Mouse (Mus musculus) hindbrain, embryonic 10.5 days (tissue): ENCODE measurements around the gene Ttc4. TPM values are rescaled to one million over a fixed set of nuclear protein-coding genes. Genes with fewer than 3 reads are reported as not detected.

ENCODE experiments used
- DNase-seq: peaks from one replicate; pipeline ENCODE4 v3.0.0-alpha.2; 2017; ENCODE audit warnings: low spot score
- H3K27ac ChIP-seq: fragments of 300-500 bp; sonication (generic); 2 replicates; pipeline ENCODE4 v1.5.1; 2016; ENCODE audit warnings: mild to moderate bottlenecking, moderate library complexity
- H3K27me3 ChIP-seq: fragments of 300-500 bp; sonication (generic); 2 replicates; pipeline ENCODE4 v1.6.1; 2016; ENCODE audit warnings: mild to moderate bottlenecking; ENCODE audit not compliant: poor library complexity, insufficient read depth, severe bottlenecking
- H3K36me3 ChIP-seq: fragments of 300-500 bp; sonication (generic); 2 replicates; pipeline ENCODE4 v1.6.1; 2016; ENCODE audit warnings: mild to moderate bottlenecking, moderate library complexity
- H3K4me1 ChIP-seq: fragments of 300-500 bp; sonication (generic); replicated peaks from 2 replicates; pipeline ENCODE4 v1.6.1; 2016; ENCODE audit warnings: mild to moderate bottlenecking
- H3K4me3 ChIP-seq: fragments of 300-500 bp; sonication (generic); 2 replicates; pipeline ENCODE4 v1.5.1; 2016; ENCODE audit warnings: mild to moderate bottlenecking, moderate library complexity
- H3K9me3 ChIP-seq: fragments of 300-500 bp; sonication (generic); 2 replicates; pipeline ENCODE4 v1.6.1; 2016; ENCODE audit warnings: mild to moderate bottlenecking, moderate library complexity
- WGBS: fragments of 180-500 bp; shearing (Covaris S2); methylation state at CpG from one replicate; pipeline ENCODE4 v1.1.7; 2016; 5-methylcytosine and 5-hydroxymethylcytosine counted together
- polyA plus RNA-seq: library from polyadenylated mRNA; unstranded; fragments of >200 nt; fragmentation: Nextera tagmentation; extraction: Ambion mirVana; gene quantifications from 2 replicates; pipeline ENCODE4 v1.2.1, GENCODE M21; 2016

The Ttc4 gene
- polyA plus RNA-seq, 1 experiment from 2014 or later: 100 TPM

DNA sequence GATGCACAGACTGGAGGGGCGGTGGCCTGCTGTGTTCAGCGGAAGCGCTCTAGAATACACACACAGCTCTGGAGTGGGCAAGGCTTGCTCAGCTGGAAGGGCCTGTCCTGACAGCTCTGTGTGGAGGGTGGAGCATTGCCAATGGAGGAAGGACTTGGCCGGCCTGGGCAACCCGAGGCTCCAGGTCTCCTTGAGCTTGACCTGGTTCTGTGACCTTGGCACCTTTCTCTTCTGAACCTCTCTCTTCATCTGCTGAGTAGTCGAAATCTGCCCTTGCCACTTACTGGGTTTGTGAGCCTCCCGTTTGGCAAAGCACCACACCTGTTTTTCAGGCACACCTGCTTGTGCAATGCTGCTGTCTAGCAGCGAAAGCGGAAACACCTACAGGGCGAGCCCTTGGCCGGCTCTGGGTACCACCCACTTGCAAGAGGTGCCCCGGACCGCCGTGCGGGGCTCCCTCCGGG lies 56.7 kb downstream of the Ttc4 start, which contains the start of gene Ttc22:
Ttc22 (plus strand) TSS at position 403 of the 464 bp plus-strand sequence.
- Histone ChIP-seq H3K9me3 (no peaks in the 10 kb centered on the region), H3K27ac (no peak within 1 kb of the TSS), H3K27me3 (peaks cover 72% of the 10 kb centered on the region), H3K4me1 (peaks cover 20% of the 10 kb centered on the region), H3K36me3 (no peaks in the 10 kb centered on the region), H3K4me3 (peak within 1 kb of the TSS; percentile 13)
- 31% methylated on average over 16 of the region's 16 CpGs for WGBS
- no peak for DNase-seq

DNA sequence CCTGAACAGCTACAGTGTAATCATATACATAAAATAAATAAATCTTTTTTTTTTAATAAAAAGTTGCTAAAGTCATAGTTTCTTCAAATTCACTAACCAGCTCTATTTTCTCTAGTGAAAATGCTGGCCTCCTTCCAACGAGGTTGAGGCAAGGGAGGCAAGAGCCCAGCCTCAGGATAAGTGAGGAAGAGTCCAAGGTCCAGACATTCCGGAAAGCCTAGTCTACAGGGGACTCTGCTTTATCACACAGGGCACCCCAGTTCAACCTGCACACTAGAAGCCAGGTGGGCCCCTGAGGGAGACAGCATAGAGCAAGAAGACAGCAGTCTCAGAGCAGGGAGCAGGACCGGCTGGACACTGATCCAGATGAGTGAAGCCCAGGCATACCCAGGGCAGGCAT lies 57.3 kb downstream of the Ttc4 start:
- DNase-seq: no peak
- Histone ChIP-seq H3K36me3 (no peaks in the 10 kb centered on the region), H3K4me3 (no peak overlapping the region), H3K27ac (no peak overlapping the region), H3K27me3 (peaks cover 70% of the 10 kb centered on the region), H3K9me3 (no peaks in the 10 kb centered on the region), H3K4me1 (peaks cover 25% of the 10 kb centered on the region)
- WGBS: 78% methylated on average over 3 of the region's 3 CpGs

DNA sequence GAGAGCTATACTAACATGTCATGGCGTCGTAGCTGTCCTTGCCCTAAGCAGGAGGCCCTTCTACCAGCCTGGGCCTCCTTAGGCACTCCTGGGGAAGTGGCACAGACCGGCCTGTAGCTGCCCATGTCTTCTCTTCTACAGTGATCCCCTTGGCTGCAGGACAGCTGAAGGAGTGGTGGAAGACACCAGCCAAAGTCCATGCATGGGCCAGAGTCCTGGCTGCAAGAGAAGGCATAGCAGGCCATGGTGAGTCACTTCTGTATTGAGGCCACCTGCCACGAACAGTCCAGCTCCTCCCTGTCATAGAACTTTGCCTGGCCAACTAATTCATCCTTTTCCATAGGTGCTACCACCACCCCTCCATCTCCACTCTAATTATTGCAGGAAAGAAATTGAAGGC lies 59.8 kb downstream of the Ttc4 start:
- Histone ChIP-seq H3K27ac (no peak overlapping the region), H3K27me3 (peaks cover 58% of the 10 kb centered on the region)

DNA sequence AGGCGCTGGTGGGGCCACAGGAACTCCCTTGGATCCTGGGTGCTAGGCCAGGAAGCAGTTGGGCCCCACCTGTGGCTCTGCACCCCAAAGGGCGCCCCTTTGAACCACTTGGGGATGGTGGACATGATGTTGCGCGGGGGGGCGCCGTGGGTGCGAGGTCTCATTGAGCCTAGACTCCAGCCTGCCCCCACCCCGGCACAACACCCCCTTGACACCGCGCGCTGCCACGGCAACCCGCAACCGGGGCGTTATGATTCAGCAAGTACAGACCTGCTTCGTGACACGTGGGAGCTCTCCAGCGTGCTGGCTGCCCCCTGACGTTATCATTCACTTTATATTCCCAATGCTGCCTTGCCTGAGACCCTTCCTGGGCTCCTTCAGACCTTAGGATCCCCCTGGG lies 61.7 kb downstream of the Ttc4 start, which contains the start of gene Lexm:
Lexm (minus strand) TSS at position 186 of the 400 bp plus-strand sequence.
- WGBS: 2% methylated on average over 19 of the region's 19 CpGs
- Histone ChIP-seq H3K4me1 (peaks cover 22% of the 10 kb centered on the region), H3K27me3 (peaks cover 49% of the 10 kb centered on the region), H3K27ac (peak within 1 kb of the TSS; percentile 45), H3K36me3 (no peaks in the 10 kb centered on the region), H3K4me3 (peak within 1 kb of the TSS; percentile 43), H3K9me3 (no peaks in the 10 kb centered on the region)
- peak; percentile 35 for DNase-seq

More for the DNA sequence above, 59.8 kb downstream of the Ttc4 start:
- no peaks in the 10 kb centered on the region for H3K36me3 ChIP-seq
- H3K9me3 ChIP-seq: no peaks in the 10 kb centered on the region
- no peak overlapping the region for H3K4me3 ChIP-seq
- H3K4me1 ChIP-seq: peaks cover 31% of the 10 kb centered on the region
- DNase-seq: no peak
- WGBS: 85% methylated on average over 4 of the region's 4 CpGs

DNA sequence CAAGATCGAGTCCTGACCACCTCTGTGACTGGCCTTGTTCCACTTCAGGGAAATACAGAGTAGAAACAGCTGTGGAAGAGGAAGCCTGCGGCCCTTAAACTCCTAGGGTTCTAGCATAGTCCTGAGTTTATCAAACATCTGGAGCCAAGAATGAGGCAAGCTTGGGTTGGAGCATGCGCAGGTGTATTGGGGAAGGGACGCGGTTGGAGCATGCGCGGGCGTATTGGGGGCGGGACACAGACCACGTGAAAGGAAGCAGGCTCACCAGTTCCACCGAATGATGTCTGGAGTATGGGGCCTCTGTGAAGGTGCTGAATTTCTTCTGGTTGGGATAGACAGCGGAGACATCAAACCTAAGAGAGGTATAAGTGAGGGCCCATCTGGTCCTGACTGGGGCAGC lies 63.1 kb downstream of the Ttc4 start:
- 81% methylated on average over 12 of the region's 12 CpGs for WGBS

DNA sequence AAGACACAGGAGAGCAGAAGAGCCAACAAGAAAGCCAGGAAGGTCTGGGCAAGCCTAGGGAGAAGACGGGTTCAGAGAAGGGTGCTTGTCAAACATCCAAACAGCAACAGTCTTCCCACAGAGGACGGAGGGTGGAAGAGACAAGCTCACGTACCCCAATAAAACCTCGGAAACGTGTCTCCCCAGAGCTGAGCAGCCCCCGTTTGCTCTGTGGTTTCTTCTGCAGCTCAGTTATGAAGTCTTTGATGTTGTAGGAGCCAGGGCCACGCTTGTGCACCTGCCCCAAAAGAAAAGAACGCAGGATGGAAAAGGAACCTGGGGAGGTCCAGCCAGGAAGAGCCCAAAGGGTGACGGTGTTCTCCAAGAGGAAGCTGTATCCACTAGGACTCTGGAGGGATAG lies 63.9 kb downstream of the Ttc4 start:
- H3K4me1 ChIP-seq: peaks cover 20% of the 10 kb centered on the region
- no peak overlapping the region for H3K27ac ChIP-seq
- no peaks in the 10 kb centered on the region for H3K36me3 ChIP-seq
- no peak for DNase-seq
- H3K9me3 ChIP-seq: no peaks in the 10 kb centered on the region
- H3K4me3 ChIP-seq: no peak overlapping the region
- peaks cover 35% of the 10 kb centered on the region for H3K27me3 ChIP-seq
- WGBS: 86% methylated on average over 9 of the region's 9 CpGs

More for the DNA sequence above, 63.1 kb downstream of the Ttc4 start:
- H3K4me1 ChIP-seq: peaks cover 20% of the 10 kb centered on the region
- peaks cover 36% of the 10 kb centered on the region for H3K27me3 ChIP-seq
- H3K36me3 ChIP-seq: no peaks in the 10 kb centered on the region
- no peak for DNase-seq
- no peak overlapping the region for H3K4me3 ChIP-seq
- no peak overlapping the region for H3K27ac ChIP-seq
- H3K9me3 ChIP-seq: no peaks in the 10 kb centered on the region

DNA sequence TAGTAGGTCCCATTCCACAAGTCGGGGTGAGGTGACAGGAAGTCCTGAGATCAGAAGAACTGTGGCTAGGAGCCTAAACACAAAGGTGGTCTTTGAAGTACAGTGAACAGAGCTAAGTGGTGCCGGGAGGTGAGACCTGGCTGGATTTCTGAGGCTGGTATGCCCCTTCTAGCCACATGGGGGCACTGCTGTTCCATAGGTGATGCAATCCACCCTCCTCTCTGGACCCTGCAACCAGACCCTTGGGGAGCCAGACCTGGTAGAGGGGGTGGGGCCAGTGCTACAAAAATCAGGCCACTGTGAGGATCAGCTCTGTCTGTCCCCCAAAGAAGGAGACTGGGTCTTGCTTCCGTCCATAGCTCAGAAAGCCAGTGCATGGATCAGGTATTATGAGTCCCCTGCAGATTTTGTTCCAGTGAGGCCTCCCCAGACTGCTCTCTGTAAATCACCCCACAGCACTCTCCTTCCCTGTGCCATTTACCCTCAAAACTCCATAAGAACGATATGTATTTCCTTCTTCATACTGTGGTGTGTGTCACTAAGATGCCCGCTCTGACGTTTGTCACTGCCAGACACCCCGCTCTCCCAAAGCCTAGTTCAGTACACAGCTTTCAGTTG lies 64.5 kb downstream of the Ttc4 start:
- H3K4me3 ChIP-seq: no peak overlapping the region
- H3K36me3 ChIP-seq: no peaks in the 10 kb centered on the region
- H3K4me1 ChIP-seq: peaks cover 20% of the 10 kb centered on the region
- no peak overlapping the region for H3K27ac ChIP-seq
- no peaks in the 10 kb centered on the region for H3K9me3 ChIP-seq
- peak; percentile 78 for DNase-seq
- H3K27me3 ChIP-seq: peaks cover 31% of the 10 kb centered on the region
- WGBS: 45% methylated on average over 7 of the region's 7 CpGs

DNA sequence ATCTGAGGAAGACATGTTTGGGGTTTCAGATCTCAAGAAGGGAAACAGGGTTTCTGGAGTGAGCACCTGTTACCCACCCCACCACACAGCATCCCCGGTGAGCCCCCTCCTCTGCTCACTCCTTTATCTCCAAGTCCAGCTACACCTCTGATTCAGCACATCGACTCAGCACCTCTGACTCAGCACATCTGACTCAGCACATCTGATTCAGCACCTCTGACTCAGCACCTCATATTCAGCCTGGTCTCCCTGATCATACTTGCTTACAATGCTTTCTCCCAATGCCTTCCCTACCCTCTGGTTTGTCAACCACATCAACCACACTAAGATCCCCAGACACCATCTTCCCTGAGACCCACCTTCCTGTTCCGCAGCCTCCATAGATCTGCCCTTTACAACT lies 65.2 kb downstream of the Ttc4 start:
- H3K36me3 ChIP-seq: no peaks in the 10 kb centered on the region
- H3K27ac ChIP-seq: no peak overlapping the region
- H3K4me1 ChIP-seq: peaks cover 20% of the 10 kb centered on the region
- H3K27me3 ChIP-seq: peaks cover 31% of the 10 kb centered on the region
- no peaks in the 10 kb centered on the region for H3K9me3 ChIP-seq
- DNase-seq: no peak
- 79% methylated on average over 3 of the region's 3 CpGs for WGBS
- no peak overlapping the region for H3K4me3 ChIP-seq

DNA sequence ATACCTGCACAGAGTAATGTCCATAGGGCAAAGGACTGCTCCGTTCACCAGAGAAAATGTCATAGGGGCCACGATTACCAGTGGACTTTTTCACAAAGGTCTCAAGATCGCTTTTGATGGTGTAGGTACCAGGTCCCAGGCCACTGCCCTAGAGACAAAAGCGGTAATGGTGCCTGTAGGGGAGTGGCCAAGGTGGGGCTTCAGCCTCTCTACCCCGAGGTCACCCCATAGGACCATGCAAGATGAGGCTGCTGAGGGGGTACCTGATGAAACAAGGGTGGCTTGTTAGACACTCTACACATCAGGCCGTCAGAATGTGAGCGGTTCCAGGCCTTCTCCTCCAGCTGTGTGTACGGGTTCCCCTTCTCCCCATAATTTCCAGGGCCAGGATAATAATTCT lies 65.6 kb downstream of the Ttc4 start:
- no peak overlapping the region for H3K4me3 ChIP-seq
- peaks cover 31% of the 10 kb centered on the region for H3K27me3 ChIP-seq
- DNase-seq: no peak
- no peaks in the 10 kb centered on the region for H3K36me3 ChIP-seq
- WGBS: 78% methylated on average over 8 of the region's 8 CpGs
- no peaks in the 10 kb centered on the region for H3K9me3 ChIP-seq
- peaks cover 20% of the 10 kb centered on the region for H3K4me1 ChIP-seq
- H3K27ac ChIP-seq: no peak overlapping the region

Other genes starting within 250 kb of the Ttc4 start
- gene Pcsk9, start 214.6 kb downstream of the Ttc4 start, polyA plus RNA-seq: 2.6 and 3.3 TPM in 2 replicates
- not detected in 2 replicates for gene Bsnd, start 186.7 kb downstream of the Ttc4 start, polyA plus RNA-seq
- gene Dhcr24, start 117.9 kb downstream of the Ttc4 start, polyA plus RNA-seq: 7.6 and 11.6 TPM in 2 replicates
- gene Lexm, start 61.7 kb downstream of the Ttc4 start, polyA plus RNA-seq: 0.14 and 0.25 TPM in 2 replicates
- gene Ttc22, start 56.5 kb downstream of the Ttc4 start, polyA plus RNA-seq: not detected in 2 replicates
- gene Pars2, start 27.9 kb downstream of the Ttc4 start, polyA plus RNA-seq: 16.5 and 17.9 TPM in 2 replicates
- gene Mroh7, start 52.0 kb upstream of the Ttc4 start, polyA plus RNA-seq: not detected in 2 replicates
- gene Fam151a, start 54.9 kb upstream of the Ttc4 start, polyA plus RNA-seq: not detected in 2 replicates
- gene Acot11, start 126.1 kb upstream of the Ttc4 start, polyA plus RNA-seq: 1.8 and 2.2 TPM in 2 replicates
- 140 and 180 TPM in 2 replicates for gene Ssbp3, start 231.8 kb upstream of the Ttc4 start, polyA plus RNA-seq